Mouse (Mus musculus): ENCODE results near the gene Dpy19l3. TPM values are rescaled to one million over a fixed set of nuclear protein-coding genes. Genes with fewer than 3 reads are reported as not detected.

The Dpy19l3 gene
- polyA plus RNA-seq, 1 experiment: 7.3 TPM

DNA sequence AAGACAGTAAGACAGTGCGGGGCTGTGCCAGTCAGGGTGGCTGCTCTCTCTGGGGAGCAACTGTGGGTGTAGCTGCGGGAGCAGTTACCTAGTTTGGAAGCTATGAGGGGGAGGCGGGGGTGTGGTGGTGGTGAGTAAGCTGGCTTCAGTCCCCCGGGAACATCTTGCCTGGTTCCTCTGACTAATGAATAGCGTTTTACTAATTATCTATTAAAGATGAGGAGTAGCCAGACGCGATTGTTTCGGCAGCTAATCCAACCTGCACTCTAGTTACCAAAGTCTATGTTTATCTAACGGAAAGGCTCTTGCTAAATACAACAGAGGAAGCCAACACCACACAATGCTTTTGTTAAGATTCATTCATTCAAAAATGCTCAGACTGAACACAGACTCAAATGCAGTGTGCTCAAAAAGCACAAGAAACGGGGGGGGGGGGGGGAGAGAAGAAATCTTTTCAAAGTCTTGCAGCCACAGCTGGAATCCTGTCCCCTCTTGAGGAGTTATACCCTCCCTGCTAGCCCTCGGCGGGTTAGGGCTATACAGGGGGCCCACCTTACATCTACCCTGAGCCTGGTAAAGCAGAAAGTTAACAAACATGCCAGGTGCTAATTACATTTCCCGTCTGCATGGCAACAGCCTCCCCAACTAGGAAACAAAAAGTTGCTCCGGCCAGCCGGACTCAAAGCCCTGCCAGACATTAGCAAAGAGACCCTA lies 778 bp downstream of the Dpy19l3 start:
- Histone ChIP-seq H3K36me3 (ENCODE audit: control insufficient read depth, insufficient read depth, low read length) (peaks cover 2% of the 10 kb centered on the region; the same call in 1 of the 2 replicates), H3K27me3 (ENCODE audit: control insufficient read depth, insufficient read depth, low read length) (no peaks in the 10 kb centered on the region), H3K4me1 (ENCODE audit: control insufficient read depth, insufficient read depth, insufficient read length) (no peaks in the 10 kb centered on the region; the same call in 1 of the 2 replicates), H3K4me3 (ENCODE audit: extremely low read depth, insufficient read depth, insufficient read length) (peak overlapping the region; percentile 84), H3K27ac (ENCODE audit: insufficient read depth, low read length) (peak overlapping the region; percentile 63; the same call in 1 of the 2 replicates)
- no peak for TF ChIP-seq POLR2A (IDR thresholded peaks at IDR 0.05; ENCODE audit: low read depth, low read length)
- TF ChIP-seq CTCF (IDR thresholded peaks at IDR 0.05; ENCODE audit: extremely low read depth, insufficient read depth, insufficient read length, insufficient replicate concordance): no peak
- DNase-seq (ENCODE audit: low read depth in 1 of 2, low spot score in 2 of 2): no peak
- WGBS: 8% methylated on average over 15 of the region's 15 CpGs

DNA sequence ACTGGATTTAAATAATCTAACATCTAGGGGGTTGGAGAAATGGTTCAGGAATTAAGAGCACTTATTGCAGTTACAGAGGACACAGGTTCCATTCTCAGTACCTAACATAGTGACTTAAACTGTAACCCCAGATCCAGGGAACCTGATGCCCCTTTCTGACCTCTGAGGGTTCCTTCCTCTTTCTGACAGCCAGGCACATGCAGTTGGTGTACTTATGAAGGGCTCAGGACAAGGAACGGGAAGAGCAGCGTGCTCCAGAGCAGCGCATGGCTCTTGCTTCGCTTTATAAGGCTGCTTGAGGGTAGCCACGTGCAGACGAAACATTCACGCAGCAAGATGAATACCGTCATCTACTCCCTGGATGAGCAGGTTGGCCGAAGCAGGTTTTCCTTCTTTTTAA lies 3.4 kb downstream of the Dpy19l3 start:
- WGBS: 72% methylated on average over 9 of the region's 9 CpGs
- DNase-seq (ENCODE audit: low read depth in 1 of 2, low spot score in 2 of 2): no peak
- Histone ChIP-seq H3K4me3 (ENCODE audit: extremely low read depth, insufficient read depth, insufficient read length) (no peak overlapping the region), H3K27me3 (ENCODE audit: control insufficient read depth, insufficient read depth, low read length) (no peaks in the 10 kb centered on the region), H3K27ac (ENCODE audit: insufficient read depth, low read length) (no peak overlapping the region), H3K4me1 (ENCODE audit: control insufficient read depth, insufficient read depth, insufficient read length) (no peaks in the 10 kb centered on the region; the same call in 1 of the 2 replicates), H3K36me3 (ENCODE audit: control insufficient read depth, insufficient read depth, low read length) (peaks cover 8% of the 10 kb centered on the region)
- TF ChIP-seq CTCF (IDR thresholded peaks at IDR 0.05; ENCODE audit: extremely low read depth, insufficient read depth, insufficient read length, insufficient replicate concordance) (no peak), POLR2A (IDR thresholded peaks at IDR 0.05; ENCODE audit: low read depth, low read length) (no peak)

DNA sequence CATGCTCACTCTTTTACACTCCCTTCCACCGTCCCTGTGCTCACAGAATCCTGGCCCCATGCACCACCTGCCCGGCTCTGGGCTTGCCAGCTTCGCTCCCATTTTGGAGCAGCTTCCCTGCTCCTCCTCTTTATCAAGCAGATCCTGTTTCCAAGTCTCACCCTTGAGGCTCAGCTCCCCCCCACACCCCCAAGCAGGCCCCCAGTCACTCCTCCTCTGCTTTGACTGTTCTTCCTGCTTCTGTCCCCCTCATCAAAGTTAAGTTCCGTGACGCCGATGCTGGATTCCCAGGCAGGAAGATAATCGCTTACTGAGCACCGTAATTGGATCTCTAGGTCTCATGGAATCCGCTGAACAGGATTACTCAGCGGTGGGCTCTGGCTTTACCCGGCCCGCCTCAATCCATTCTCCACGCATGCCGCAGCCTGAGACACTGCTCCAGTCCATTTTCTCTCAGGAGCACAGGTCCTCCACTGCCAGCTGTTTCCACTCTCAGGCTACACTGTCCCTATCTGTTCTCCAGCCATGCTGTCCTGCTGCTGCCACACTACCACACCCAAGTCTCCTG lies 6.8 kb downstream of the Dpy19l3 start:
- H3K36me3 ChIP-seq (ENCODE audit: control insufficient read depth, insufficient read depth, low read length): peaks cover 8% of the 10 kb centered on the region
- no peaks in the 10 kb centered on the region for H3K27me3 ChIP-seq (ENCODE audit: control insufficient read depth, insufficient read depth, low read length)
- 95% methylated on average over 14 of the region's 14 CpGs for WGBS
- TF ChIP-seq CTCF (IDR thresholded peaks at IDR 0.05; ENCODE audit: extremely low read depth, insufficient read depth, insufficient read length, insufficient replicate concordance): no peak
- no peak for TF ChIP-seq POLR2A (IDR thresholded peaks at IDR 0.05; ENCODE audit: low read depth, low read length)
- no peak overlapping the region for H3K4me3 ChIP-seq (ENCODE audit: extremely low read depth, insufficient read depth, insufficient read length)
- H3K4me1 ChIP-seq (ENCODE audit: control insufficient read depth, insufficient read depth, insufficient read length): no peaks in the 10 kb centered on the region
- no peak for DNase-seq (ENCODE audit: low read depth in 1 of 2, low spot score in 2 of 2)
- H3K27ac ChIP-seq (ENCODE audit: insufficient read depth, low read length): no peak overlapping the region

DNA sequence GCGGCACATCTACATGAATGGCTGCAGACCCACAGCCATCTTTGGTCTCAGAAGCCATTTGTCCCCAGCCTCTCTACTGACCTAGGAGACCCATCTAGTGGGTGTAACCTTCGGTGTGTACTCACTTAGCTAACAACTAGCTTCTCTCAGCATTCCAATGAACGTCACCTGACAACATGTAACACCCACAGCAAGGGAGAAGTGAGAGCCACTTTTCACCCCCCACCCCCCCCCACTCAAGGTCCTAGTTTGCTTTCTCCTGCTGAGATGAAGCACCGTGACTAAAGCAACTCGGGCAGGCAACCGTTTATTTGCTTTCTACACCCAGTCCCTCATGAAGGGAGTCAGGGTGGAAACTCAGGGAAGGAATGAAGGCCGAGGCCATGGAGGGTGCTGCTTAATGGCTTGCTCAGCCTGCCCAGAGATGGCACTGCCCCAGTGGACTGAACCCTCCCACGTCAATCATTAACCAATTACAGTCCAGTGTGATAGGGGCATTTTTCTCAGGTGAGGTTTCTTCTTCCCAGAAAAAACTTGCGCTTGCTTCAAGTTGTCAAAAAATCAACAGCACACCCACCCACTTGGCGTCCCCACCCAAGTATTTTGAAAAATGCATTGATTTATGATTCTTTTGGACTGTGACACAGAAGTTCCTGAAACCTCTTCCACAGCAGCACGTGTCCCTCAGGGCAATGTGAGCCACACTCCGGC lies 7.4 kb downstream of the Dpy19l3 start:
- no peak overlapping the region for H3K27ac ChIP-seq (ENCODE audit: insufficient read depth, low read length)
- no peak overlapping the region for H3K4me3 ChIP-seq (ENCODE audit: extremely low read depth, insufficient read depth, insufficient read length)
- H3K36me3 ChIP-seq (ENCODE audit: control insufficient read depth, insufficient read depth, low read length): peaks cover 8% of the 10 kb centered on the region
- no peak for DNase-seq (ENCODE audit: low read depth in 1 of 2, low spot score in 2 of 2)
- TF ChIP-seq POLR2A (IDR thresholded peaks at IDR 0.05; ENCODE audit: low read depth, low read length) (no peak), CTCF (IDR thresholded peaks at IDR 0.05; ENCODE audit: extremely low read depth, insufficient read depth, insufficient read length, insufficient replicate concordance) (no peak)
- 92% methylated on average over 12 of the region's 12 CpGs for WGBS
- no peaks in the 10 kb centered on the region for H3K27me3 ChIP-seq (ENCODE audit: control insufficient read depth, insufficient read depth, low read length)
- H3K4me1 ChIP-seq (ENCODE audit: control insufficient read depth, insufficient read depth, insufficient read length): no peaks in the 10 kb centered on the region

DNA sequence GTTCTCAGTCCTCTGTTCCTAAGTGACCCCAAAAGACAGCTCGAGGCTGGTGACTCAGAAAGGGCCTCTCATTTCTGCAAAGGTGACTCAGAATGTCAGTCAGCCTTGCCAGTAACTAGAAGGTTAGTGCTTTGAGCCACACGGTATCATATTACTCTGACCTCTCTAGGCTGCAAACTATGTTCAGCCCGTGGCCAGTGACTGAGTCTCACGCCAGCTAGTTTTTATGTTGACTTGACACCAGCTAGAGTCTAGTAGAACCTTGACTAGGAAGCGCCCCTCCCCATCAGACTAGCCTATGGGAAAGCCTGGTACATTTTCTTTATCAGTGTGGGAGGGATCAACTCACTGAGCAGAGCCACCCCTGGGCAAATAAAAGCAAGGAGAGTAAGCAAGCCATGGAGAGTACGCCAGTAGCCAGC lies 9.0 kb downstream of the Dpy19l3 start:
- peaks cover 8% of the 10 kb centered on the region for H3K36me3 ChIP-seq (ENCODE audit: control insufficient read depth, insufficient read depth, low read length)
- TF ChIP-seq CTCF (IDR thresholded peaks at IDR 0.05; ENCODE audit: extremely low read depth, insufficient read depth, insufficient read length, insufficient replicate concordance) (no peak), POLR2A (IDR thresholded peaks at IDR 0.05; ENCODE audit: low read depth, low read length) (no peak)
- H3K4me1 ChIP-seq (ENCODE audit: control insufficient read depth, insufficient read depth, insufficient read length): no peaks in the 10 kb centered on the region
- 89% methylated on average over 6 of the region's 6 CpGs for WGBS
- H3K27ac ChIP-seq (ENCODE audit: insufficient read depth, low read length): no peak overlapping the region
- no peak for DNase-seq (ENCODE audit: low read depth in 1 of 2, low spot score in 2 of 2)
- H3K27me3 ChIP-seq (ENCODE audit: control insufficient read depth, insufficient read depth, low read length): no peaks in the 10 kb centered on the region
- no peak overlapping the region for H3K4me3 ChIP-seq (ENCODE audit: extremely low read depth, insufficient read depth, insufficient read length)

DNA sequence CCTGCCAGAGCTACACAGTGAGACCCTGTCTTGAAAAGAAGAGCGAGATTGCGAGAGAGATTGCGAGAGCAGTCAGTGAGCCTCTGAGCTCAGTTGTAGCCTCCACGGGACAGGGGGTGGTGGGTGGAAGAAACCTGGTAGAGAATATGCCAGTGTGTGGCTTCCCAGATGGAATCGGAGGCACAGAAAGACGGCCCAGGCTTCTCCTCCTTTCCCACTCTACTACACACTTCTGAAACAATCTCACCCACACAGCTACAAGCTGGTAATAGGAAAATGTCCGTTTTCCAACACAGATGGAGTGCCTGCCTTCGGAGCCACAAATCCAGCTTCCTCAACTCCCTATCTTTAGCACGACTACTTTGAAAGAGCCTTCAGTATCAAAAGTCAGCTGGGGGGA lies 9.5 kb downstream of the Dpy19l3 start:
- Histone ChIP-seq H3K4me3 (ENCODE audit: extremely low read depth, insufficient read depth, insufficient read length) (no peak overlapping the region), H3K27me3 (ENCODE audit: control insufficient read depth, insufficient read depth, low read length) (no peaks in the 10 kb centered on the region), H3K4me1 (ENCODE audit: control insufficient read depth, insufficient read depth, insufficient read length) (no peaks in the 10 kb centered on the region), H3K36me3 (ENCODE audit: control insufficient read depth, insufficient read depth, low read length) (peaks cover 8% of the 10 kb centered on the region), H3K27ac (ENCODE audit: insufficient read depth, low read length) (no peak overlapping the region)
- DNase-seq (ENCODE audit: low read depth in 1 of 2, low spot score in 2 of 2): no peak
- 92% methylated on average over 9 of the region's 9 CpGs for WGBS
- TF ChIP-seq CTCF (IDR thresholded peaks at IDR 0.05; ENCODE audit: extremely low read depth, insufficient read depth, insufficient read length, insufficient replicate concordance): no peak
- no peak for TF ChIP-seq POLR2A (IDR thresholded peaks at IDR 0.05; ENCODE audit: low read depth, low read length)

Data from spleen, adult 2 months (tissue).